38 mouse cellular contexts compared by ENCODE assay signal in the genomic region with DNA sequence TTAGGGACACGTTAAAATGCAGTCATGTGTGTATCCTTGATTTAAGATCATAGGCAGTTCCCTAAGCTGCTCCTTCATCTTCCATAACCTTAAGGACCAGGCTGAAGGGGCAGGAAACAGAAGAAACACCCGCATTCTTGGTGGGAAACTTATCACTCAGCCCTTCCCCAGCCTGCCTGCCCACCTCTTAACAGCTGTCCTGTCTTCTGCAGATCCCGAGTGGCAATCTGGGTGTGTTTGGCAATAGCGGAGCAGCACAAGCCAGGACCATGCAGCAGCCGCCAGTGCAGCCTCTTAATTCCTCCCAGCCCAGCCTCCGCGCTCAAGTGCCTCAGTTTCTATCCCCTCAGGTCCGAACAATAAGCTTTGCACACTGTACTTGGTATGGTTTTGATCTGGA. TPM values are rescaled to one million over a fixed set of nuclear protein-coding genes. Genes with fewer than 3 reads are reported as not detected.
"Had no signal": no experiment of that assay in that cellular context is flagged by ENCODE, and none has a peak within 500 bp of the region (broad histone marks: within the 10 kb centered on the region; RNA-seq: fewer than 3 reads in every experiment).

No protein-coding gene starts in this region.

- H3K9me3 ChIP-seq: limb, embryonic 10.5 days; limb, embryonic 12.5 days; limb, embryonic 13.5 days; limb, embryonic 15.5 days; liver, embryonic 12.5 days; liver, embryonic 13.5 days; liver, embryonic 15.5 days; lung, embryonic 15.5 days; megakaryocyte, embryonic 14.5 days; midbrain, embryonic 10.5 days; midbrain, embryonic 12.5 days; midbrain, embryonic 13.5 days; midbrain, embryonic 15.5 days; neural tube, embryonic 12.5 days; neural tube, embryonic 13.5 days had no signal

- H3K9ac ChIP-seq: limb, embryonic 12.5 days; limb, embryonic 13.5 days; limb, embryonic 15.5 days; liver, embryonic 12.5 days; liver, embryonic 13.5 days; liver, embryonic 14.5 days; liver, embryonic 15.5 days; liver, postnatal 0 days; lung, embryonic 14.5 days; lung, embryonic 15.5 days; midbrain, embryonic 12.5 days; midbrain, embryonic 13.5 days; midbrain, embryonic 15.5 days; neural tube, embryonic 12.5 days; neural tube, embryonic 13.5 days had no signal

- H3K4me3 ChIP-seq: limb, embryonic 10.5 days; limb, embryonic 12.5 days; limb, embryonic 13.5 days; limb, embryonic 15.5 days; liver, embryonic 12.5 days; liver, embryonic 13.5 days; liver, embryonic 15.5 days; lung, embryonic 15.5 days; megakaryocyte, embryonic 14.5 days; midbrain, embryonic 10.5 days; midbrain, embryonic 12.5 days; midbrain, embryonic 13.5 days; midbrain, embryonic 15.5 days; neural tube, embryonic 12.5 days; neural tube, embryonic 13.5 days had no signal

- H3K27me3 ChIP-seq: limb, embryonic 12.5 days; limb, embryonic 13.5 days; limb, embryonic 15.5 days; liver, embryonic 12.5 days; liver, embryonic 13.5 days; liver, embryonic 15.5 days; lung, embryonic 15.5 days; megakaryocyte, embryonic 14.5 days; midbrain, embryonic 12.5 days; midbrain, embryonic 13.5 days; midbrain, embryonic 15.5 days; neural tube, embryonic 12.5 days; neural tube, embryonic 13.5 days had no signal

- DNase-seq: left cerebral cortex, postnatal 4 days; liver; liver, embryonic 13.5 days; liver, postnatal 0 days; lung, adult 18-20 months; lung, adult 2 months; lung, embryonic 14.5 days; lung, postnatal 10 days; lung, postnatal 14 days; lung, postnatal 36 days; lung, postnatal 4 days; midbrain, embryonic 14.5 days had no signal

- H3K4me1 ChIP-seq: limb, embryonic 15.5 days; lung, embryonic 15.5 days; midbrain, embryonic 10.5 days; midbrain, embryonic 12.5 days; midbrain, embryonic 13.5 days; midbrain, embryonic 15.5 days; neural tube, embryonic 12.5 days; neural tube, embryonic 13.5 days had no signal

- H3K27ac ChIP-seq: limb, embryonic 10.5 days; limb, embryonic 12.5 days; limb, embryonic 13.5 days; limb, embryonic 15.5 days; liver, embryonic 12.5 days; liver, embryonic 13.5 days; liver, embryonic 14.5 days; liver, embryonic 15.5 days; lung, embryonic 15.5 days; macrophage; midbrain, embryonic 10.5 days; midbrain, embryonic 12.5 days; midbrain, embryonic 15.5 days; neural tube, embryonic 12.5 days; neural tube, embryonic 13.5 days had no signal

- H3K4me2 ChIP-seq: limb, embryonic 12.5 days; limb, embryonic 13.5 days; limb, embryonic 15.5 days; liver, embryonic 11.5 days; liver, embryonic 12.5 days; liver, embryonic 13.5 days; liver, embryonic 15.5 days; lung, embryonic 14.5 days; lung, embryonic 15.5 days; midbrain, embryonic 11.5 days; midbrain, embryonic 12.5 days; midbrain, embryonic 13.5 days; midbrain, embryonic 15.5 days; neural tube, embryonic 12.5 days; neural tube, embryonic 13.5 days had no signal

- ATAC-seq: liver, postnatal 0 days; lung, postnatal 0 days; midbrain, embryonic 13.5 days; midbrain, embryonic 15.5 days; midbrain, embryonic 16.5 days had no signal

RNA-seq across cellular contexts. Expression of gene 6030468B19Rik, which starts 54.7 kb away (rescaled TPM):
- total RNA-seq: left cerebral cortex, postnatal 10 days; left cerebral cortex, postnatal 14 days; left cerebral cortex, postnatal 36 days; left cerebral cortex, postnatal 4 days; liver, adult 2 months; midbrain, postnatal 0 days; monocyte, adult 5-6 weeks had no signal
- polyA plus RNA-seq: liver, adult 2 months; lung, postnatal 0 days; macrophage; midbrain, embryonic 13.5 days; midbrain, embryonic 14.5 days; midbrain, embryonic 15.5 days; midbrain, embryonic 16.5 days; midbrain, postnatal 0 days had no signal
